Mouse (Mus musculus) spleen, adult 2 months (tissue): Measurements from ENCODE around the gene Rgs3. TPM values are rescaled to one million over a fixed set of nuclear protein-coding genes. Genes with fewer than 3 reads are reported as not detected.
A peak's percentile ranks its signal among the peaks of the same experiment; 100 is the strongest.

Experiments used
- DNase-seq, 2 experiments: peaks; one replicate each; pipeline versions ENCODE4 v3.0.0 to v3.0.0-alpha.2; 2012 to 2021; ENCODE audit warnings: low spot score in 2 of 2, low read depth in 1 of 2
- H3K27ac ChIP-seq: fragments of 200-500 bp; 2 replicates; pipeline ENCODE4 v1.5.1; 2012; ENCODE audit warnings: low read length, inconsistent platforms; ENCODE audit not compliant: insufficient read depth
- H3K27me3 ChIP-seq: fragments of 200-500 bp; 2 replicates; pipeline ENCODE4 v1.6.1; 2012; ENCODE audit warnings: mild to moderate bottlenecking, moderate library complexity, low read length, inconsistent platforms; ENCODE audit not compliant: control insufficient read depth, insufficient read depth
- H3K36me3 ChIP-seq: fragments of 200-500 bp; 2 replicates; pipeline ENCODE4 v1.6.1; 2012; ENCODE audit warnings: mild to moderate bottlenecking, low read length, inconsistent platforms; ENCODE audit not compliant: control insufficient read depth, insufficient read depth
- H3K4me1 ChIP-seq: fragments of 200-500 bp; 2 replicates; pipeline ENCODE4 v1.6.1; 2011; ENCODE audit warnings: inconsistent platforms; ENCODE audit not compliant: control insufficient read depth, insufficient read depth, insufficient read length
- H3K4me3 ChIP-seq: fragments of 200-500 bp; 2 replicates; pipeline ENCODE4 v1.5.1; 2011; ENCODE audit warnings: mild to moderate bottlenecking, inconsistent platforms; ENCODE audit not compliant: insufficient read depth, insufficient read length; ENCODE audit errors: extremely low read depth
- CTCF ChIP-seq: fragments of 200-500 bp; IDR thresholded peaks from 2 replicates; pipeline ENCODE4 v1.5.1; 2011; ENCODE audit warnings: mild to moderate bottlenecking, inconsistent platforms; ENCODE audit not compliant: insufficient read depth, insufficient read length, insufficient replicate concordance; ENCODE audit errors: extremely low read depth
- POLR2A ChIP-seq: fragments of 200-500 bp; IDR thresholded peaks from 2 replicates; pipeline ENCODE4 v1.6.1; 2011; ENCODE audit warnings: low read depth, low read length, inconsistent platforms
- WGBS: fragments of 180-500 bp; shearing (Covaris S2); methylation state at CpG from one replicate; pipeline ENCODE4 v1.1.7; 2018; 5-methylcytosine and 5-hydroxymethylcytosine counted together
- polyA plus RNA-seq: library from polyadenylated mRNA; depleted of rRNA; stranded (reverse); fragments of >200 nt; gene quantifications from 2 replicates; pipeline ENCODE4 v1.2.3, GENCODE M21; 2012

Gene Rgs3
- polyA plus RNA-seq, 1 experiment = 51.7 TPM

DNA sequence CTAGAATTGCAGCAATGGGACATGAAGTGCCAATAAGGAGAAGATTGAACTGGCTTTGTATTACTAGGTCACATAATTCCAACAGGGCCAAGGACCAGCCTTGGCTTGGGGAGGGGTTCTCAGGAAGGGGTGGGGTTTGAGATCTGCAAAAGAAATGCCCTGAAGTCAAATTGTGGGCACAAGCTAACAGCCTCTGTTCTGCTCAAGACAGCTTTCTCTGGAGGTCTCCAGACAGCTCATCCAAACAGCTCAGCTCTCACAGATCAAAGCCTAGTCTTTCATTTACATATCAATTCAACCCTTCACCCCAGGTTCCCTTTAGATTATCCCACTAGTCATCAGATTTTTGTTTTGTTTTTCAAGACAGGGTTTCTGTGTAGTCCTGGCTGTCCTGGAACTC is 14.8 kb upstream of the Rgs3 start:
- Histone ChIP-seq H3K4me3 (no peak overlapping the region), H3K36me3 (no peaks in the 10 kb centered on the region), H3K27me3 (no peaks in the 10 kb centered on the region), H3K4me1 (no peaks in the 10 kb centered on the region), H3K27ac (no peak overlapping the region)
- TF ChIP-seq POLR2A (no peak), CTCF (no peak)
- DNase-seq = no peak

GRCm38 (mm10) chr4:62551966-62552365 is 7.7 kb upstream of the Rgs3 start:
- H3K27me3 ChIP-seq = no peaks in the 10 kb centered on the region
- H3K27ac ChIP-seq = no peak overlapping the region
- H3K4me1 ChIP-seq = no peaks in the 10 kb centered on the region
- H3K4me3 ChIP-seq = peak overlapping the region; percentile 24; the same call in 1 of the 2 replicates
- TF ChIP-seq CTCF (no peak), POLR2A (no peak)
- DNase-seq = peak in 1 of 2 experiments; percentile 17
- 55% methylated on average over 7 of the region's 7 CpGs for WGBS
- no peaks in the 10 kb centered on the region for H3K36me3 ChIP-seq

DNA sequence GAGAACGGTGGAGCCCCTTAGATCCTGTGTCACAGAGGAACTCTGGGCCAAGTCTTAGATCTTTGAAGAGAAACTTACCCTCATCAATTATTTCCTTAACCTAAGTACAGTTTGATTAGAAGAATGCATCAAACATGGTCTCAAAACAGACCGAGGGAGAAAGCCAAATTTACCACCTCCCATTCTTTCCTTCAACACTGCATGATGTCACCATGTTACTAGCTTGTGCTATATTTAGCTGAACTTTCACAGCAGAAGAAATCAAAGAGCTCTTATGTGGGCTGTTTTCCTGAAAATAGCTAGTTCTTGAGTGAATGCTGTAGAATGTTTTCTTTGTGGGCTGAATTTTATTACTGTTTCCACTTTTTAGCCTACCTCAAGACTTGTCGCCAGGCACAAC is 2.2 kb upstream of the Rgs3 start:
- WGBS = 38% methylated on average over 3 of the region's 3 CpGs
- Histone ChIP-seq H3K4me3 (no peak overlapping the region), H3K4me1 (peaks cover 2% of the 10 kb centered on the region; the same call in 1 of the 2 replicates), H3K27ac (no peak overlapping the region), H3K36me3 (no peaks in the 10 kb centered on the region), H3K27me3 (no peaks in the 10 kb centered on the region)
- TF ChIP-seq POLR2A (no peak), CTCF (no peak)
- no peak for DNase-seq

GRCm38 (mm10) chr4:62560963-62561629 is 1.4 kb downstream of the Rgs3 start:
- Histone ChIP-seq H3K27ac (no peak overlapping the region), H3K4me1 (peaks cover 2% of the 10 kb centered on the region; the same call in 1 of the 2 replicates), H3K36me3 (no peaks in the 10 kb centered on the region), H3K27me3 (no peaks in the 10 kb centered on the region), H3K4me3 (no peak overlapping the region)
- 24% methylated on average over 4 of the region's 4 CpGs for WGBS
- TF ChIP-seq POLR2A (no peak), CTCF (peak; percentile 58; the same call in 1 of the 2 replicates)
- DNase-seq = peak; percentile 77 to 85

DNA sequence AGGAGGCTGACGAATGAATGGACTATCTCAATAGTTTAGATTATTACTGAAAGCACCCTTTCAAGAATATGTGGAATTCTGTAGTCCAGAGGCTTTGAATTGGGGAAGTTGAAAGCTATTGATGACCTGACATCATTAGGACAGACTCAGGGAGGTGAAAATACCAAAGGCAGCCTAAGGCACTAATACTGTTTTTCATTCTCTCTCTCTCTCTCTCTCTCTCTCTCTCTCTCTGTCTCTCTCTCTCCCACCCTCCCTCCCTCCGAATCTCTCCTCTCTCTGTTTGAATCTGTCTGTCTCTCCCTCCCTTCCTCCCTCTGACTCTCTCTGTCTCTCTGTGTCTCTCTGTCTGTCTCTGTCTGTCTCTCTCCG is 2.0 kb downstream of the Rgs3 start:
- H3K4me3 ChIP-seq = no peak overlapping the region
- 40% methylated on average over 3 of the region's 3 CpGs for WGBS
- DNase-seq = no peak
- no peak overlapping the region for H3K27ac ChIP-seq
- no peak for TF ChIP-seq POLR2A
- no peak for TF ChIP-seq CTCF
- H3K4me1 ChIP-seq = peaks cover 2% of the 10 kb centered on the region; the same call in 1 of the 2 replicates
- H3K36me3 ChIP-seq = no peaks in the 10 kb centered on the region
- H3K27me3 ChIP-seq = no peaks in the 10 kb centered on the region

GRCm38 (mm10) chr4:62562006-62562405 is 2.4 kb downstream of the Rgs3 start:
- TF ChIP-seq CTCF = no peak
- TF ChIP-seq POLR2A = no peak
- no peak overlapping the region for H3K27ac ChIP-seq
- 35% methylated on average over 4 of the region's 4 CpGs for WGBS

DNA sequence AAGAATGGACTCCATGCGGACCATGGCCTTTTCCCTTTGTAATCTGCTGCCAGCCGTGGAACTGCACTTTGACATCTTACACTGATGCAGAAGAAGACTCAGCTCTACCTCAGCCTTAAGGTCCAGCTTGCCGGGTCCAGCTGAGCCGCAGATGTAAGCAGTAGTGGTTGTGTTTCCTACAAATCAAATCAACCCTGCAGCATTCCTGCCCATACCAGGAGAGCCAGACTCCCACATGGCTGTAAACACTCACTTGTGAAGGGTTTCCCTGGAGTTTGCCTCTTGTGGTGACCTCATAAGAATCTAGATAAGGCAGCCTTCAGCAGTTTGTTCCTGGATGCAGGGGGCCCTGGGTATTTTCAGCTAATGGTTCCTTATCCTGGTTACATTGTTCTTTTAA is 6.9 kb downstream of the Rgs3 start:
- TF ChIP-seq POLR2A = no peak
- no peak for TF ChIP-seq CTCF
- Histone ChIP-seq H3K27me3 (no peaks in the 10 kb centered on the region), H3K4me1 (peaks cover 2% of the 10 kb centered on the region; the same call in 1 of the 2 replicates), H3K36me3 (no peaks in the 10 kb centered on the region), H3K4me3 (no peak overlapping the region), H3K27ac (no peak overlapping the region)
- 93% methylated on average over 4 of the region's 4 CpGs for WGBS
- DNase-seq = no peak

More at GRCm38 (mm10) chr4:62562006-62562405, 2.4 kb downstream of the Rgs3 start:
- peaks cover 2% of the 10 kb centered on the region; the same call in 1 of the 2 replicates for H3K4me1 ChIP-seq
- H3K36me3 ChIP-seq = no peaks in the 10 kb centered on the region
- no peak overlapping the region for H3K4me3 ChIP-seq
- no peaks in the 10 kb centered on the region for H3K27me3 ChIP-seq
- peak in 1 of 2 experiments; percentile 29 for DNase-seq
